Mouse (Mus musculus) heart, adult 9 months (tissue): ENCODE measurements around the gene Tmco5.

Source experiments
- DNase-seq, 2 experiments: peaks; one replicate each; pipeline ENCODE4 v3.0.0; 2022; ENCODE audit warnings: low spot score in 2 of 2

Tmco5 gene

DNA sequence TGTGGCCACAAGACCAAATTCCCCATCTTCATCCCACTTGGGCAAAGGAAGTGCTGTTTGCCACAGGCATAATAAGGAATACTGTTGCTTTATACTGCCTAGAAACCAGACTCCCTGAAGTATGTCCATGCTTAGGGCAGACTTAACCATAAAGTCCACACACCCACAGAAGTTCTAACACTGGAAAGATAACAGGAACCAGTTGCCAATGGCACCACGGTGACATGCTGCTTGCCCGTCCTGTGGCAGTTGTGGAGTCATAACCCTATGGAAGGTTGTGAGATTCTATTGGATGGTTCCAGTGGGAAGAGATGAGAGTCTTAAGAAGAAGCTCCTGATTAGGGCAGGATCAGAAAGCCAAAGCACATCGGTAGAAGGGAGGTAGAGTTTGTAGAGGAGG, at the start of gene Tmco5:
Gene Tmco5, plus strand, starts transcription at position 301 of the 400 bp plus-strand sequence.
- DNase-seq: no peak

- DNase-seq: no peak
Measured at GRCm38 (mm10) chr2:116831863-116832262, 46.6 kb upstream of the Tmco5 start.

DNA sequence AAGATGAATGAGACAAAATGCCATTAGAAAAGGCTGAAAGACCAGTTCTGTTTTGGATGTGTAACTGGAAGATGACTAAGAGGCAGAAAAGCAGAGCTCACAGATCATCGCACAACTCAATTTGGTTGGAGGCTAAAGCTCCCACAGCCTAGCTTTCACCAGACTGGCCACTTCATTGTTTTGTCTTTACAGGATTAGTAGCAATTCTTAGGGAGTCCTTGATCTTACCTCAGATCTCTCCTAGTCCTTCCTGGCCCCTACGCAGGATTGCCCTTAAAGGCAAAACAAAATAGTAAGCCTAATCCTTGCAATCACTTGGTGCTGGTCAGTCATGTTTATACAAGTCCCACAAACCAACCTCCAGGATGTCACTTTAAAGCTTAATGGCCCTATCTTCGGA, 40.7 kb upstream of the Tmco5 start:
- DNase-seq: no peak

GRCm38 (mm10) chr2:116838538-116839197, 39.8 kb upstream of the Tmco5 start:
- DNase-seq: peak in 1 of 2 experiments; percentile 11

DNA sequence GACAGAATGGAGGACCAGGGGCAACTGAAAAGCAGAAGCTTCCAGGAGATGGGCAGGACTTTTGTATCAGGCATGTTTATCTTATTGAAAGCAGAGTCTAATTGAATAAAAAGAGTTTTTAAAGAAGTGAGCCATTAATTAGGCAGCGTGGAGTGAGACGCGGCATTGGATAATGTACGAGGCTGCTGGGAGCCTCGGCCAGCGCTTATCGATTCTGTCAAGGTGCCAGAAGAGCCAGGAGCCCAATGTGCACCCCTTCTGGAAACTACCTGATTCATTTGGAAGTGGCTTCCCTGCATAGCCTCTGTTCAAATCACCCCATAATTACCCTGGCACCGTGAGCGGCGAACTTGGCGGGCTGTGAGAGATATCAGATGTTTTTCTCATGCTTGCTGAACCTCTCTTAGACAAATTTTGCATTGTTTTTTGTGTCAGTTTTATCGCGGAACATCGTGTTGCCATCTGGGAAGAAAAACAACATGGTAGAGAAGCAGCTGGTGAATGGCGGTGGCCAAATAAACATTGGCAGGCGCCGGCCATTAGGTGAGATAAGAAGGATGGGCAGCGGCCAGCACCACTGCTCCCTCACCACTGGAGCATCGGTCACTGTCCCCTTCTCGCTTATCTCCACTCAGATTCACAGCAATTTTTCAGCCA, 28.4 kb upstream of the Tmco5 start:
- DNase-seq: no peak

DNA sequence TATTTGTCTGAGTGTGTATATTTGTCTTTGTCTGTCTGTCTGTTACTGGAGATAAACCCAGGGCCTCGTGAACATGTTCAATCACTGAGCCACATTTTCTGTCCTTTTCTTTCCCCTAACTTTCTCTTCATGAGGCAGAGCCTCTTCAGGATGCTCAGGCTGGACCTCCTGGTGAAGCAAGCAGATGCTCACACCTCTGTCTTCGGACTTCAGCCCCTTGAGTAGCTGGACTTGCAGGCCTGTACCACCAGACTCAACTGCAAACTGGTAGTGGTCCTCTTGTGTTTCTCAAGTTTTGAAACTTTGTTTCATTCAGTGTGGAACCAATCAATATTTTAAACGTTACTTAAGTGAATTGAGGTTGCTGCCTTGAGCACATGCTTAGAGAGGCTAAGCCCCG, 27.1 kb upstream of the Tmco5 start:
- no peak for DNase-seq

GRCm38 (mm10) chr2:116852249-116852648, 26.2 kb upstream of the Tmco5 start:
- no peak for DNase-seq

GRCm38 (mm10) chr2:116858703-116859102, 19.8 kb upstream of the Tmco5 start:
- DNase-seq: no peak

- DNase-seq: no peak
Measured at GRCm38 (mm10) chr2:116876955-116877615, 1.4 kb upstream of the Tmco5 start.

- no peak for DNase-seq
Measured at GRCm38 (mm10) chr2:116879730-116880129, 1.2 kb downstream of the Tmco5 start.

DNA sequence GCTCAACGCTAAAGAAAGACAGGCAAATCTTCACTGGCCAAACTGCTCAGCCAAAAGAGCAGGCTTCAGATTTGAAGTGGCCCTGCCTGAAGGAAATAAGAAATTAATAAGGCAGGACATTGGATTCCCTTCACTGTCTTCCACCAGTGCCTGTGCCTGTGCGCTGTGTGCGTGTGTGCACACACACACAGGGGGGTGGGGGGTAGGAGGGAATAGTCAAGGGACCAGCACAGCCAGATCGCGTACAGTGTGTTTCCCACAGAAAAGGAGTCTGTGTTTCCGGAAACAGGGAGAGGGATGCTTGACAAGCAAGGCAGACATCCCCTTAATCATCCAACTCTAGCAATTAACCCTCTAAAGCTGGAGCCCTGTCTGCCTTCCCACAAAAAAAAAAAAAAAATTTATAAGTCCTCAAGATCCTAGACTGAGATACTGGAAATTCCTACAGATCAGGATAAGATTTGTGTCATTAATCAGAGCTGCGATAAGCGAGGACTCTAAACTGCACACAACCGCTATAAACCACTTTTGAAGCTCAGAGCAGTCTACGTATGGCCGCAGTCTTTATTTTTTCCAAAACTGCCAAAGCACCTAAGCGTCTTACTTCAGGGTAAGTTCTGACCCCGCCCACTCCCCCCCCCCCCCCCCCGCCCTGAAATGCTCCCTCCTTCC, 15.0 kb downstream of the Tmco5 start:
- DNase-seq: no peak

GRCm38 (mm10) chr2:116893988-116894363, 15.5 kb downstream of the Tmco5 start:
- peak; percentile 12 to 23 for DNase-seq

DNA sequence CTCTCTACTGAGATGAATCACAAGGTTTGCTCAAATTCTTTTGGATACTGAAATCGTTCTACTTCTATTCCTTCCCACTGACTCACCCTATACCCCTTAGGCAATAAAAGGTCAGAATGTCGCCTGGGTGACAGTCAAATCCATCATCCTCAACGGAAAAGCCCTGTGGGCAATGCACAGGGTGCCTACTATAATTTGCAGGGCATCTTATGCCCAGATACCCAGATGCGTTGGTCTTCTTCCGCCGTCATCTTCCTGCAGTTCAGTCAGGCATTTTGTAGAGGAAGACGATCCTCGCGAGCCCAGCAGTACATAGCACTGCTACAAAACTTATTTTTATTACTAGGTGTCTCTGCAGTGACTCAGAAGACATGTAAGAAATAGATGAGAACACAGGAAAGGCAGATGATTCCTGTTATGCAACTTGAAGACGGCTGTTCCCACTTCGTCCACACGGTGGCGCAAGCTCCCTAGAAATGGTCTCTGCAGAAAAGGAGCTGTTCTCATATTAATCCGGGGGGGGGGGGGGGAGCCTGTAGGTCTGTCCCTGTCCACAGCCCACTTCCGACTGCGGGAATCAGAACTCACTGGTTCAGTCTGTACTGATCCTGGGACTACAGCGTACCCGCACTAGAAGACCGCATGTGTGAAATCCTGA, 21.3 kb downstream of the Tmco5 start:
- peak; percentile 54 to 88 for DNase-seq

GRCm38 (mm10) chr2:116900273-116900843, 21.9 kb downstream of the Tmco5 start:
- DNase-seq: no peak

DNA sequence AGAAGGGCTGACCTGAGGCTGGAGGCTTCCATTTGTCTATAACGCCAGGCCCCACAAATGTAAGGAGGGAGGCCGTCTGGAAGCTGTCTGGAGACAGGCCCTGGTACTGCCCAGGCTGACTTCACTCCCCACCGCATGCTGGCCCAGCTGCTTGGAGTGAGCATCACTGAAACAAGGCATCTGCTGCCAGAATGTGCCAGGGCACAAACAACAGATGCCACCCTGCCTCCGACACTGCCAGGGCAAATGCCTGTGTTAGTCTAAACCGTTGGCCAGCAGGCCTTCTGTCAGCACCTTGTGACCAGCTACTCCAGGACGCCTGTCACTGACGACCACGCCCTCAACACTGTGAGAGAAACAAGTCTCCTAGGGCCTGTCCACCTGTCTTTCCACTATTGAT, 29.8 kb downstream of the Tmco5 start:
- no peak for DNase-seq

DNA sequence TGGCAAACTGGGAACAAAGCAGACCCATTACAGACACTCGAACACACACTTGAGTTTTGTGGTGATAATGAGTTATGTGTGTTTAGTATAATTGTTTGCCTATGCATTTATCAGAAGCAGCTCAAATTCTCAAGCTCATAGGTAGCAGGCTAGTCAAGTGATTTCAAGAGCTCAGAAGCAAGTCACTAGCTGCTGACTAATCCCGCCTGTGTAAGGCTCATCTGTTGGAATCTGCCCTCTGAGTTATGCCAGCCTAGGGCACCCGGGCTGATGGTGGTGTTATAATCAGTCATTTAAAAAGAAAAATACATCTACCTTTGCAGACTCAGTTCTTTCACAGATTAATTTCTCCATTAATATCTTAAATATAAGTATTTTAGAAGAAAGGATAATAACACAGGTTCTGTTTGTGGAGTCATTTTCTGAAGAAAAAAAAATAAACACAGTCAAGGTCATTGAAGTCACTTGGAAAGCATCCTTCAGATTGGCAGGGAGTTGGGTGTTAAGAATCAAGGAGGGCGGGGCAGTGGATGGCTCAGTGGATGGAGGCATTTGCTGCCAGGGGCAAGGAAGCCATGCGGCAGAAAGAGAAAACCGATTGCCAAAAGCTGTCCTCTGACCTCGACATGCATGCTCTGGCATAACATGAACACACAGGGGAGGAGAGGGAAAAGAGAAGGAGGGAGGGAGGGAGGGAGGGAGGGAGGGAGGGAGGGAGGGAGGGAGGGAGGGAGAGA, 34.0 kb downstream of the Tmco5 start:
- no peak for DNase-seq

DNA sequence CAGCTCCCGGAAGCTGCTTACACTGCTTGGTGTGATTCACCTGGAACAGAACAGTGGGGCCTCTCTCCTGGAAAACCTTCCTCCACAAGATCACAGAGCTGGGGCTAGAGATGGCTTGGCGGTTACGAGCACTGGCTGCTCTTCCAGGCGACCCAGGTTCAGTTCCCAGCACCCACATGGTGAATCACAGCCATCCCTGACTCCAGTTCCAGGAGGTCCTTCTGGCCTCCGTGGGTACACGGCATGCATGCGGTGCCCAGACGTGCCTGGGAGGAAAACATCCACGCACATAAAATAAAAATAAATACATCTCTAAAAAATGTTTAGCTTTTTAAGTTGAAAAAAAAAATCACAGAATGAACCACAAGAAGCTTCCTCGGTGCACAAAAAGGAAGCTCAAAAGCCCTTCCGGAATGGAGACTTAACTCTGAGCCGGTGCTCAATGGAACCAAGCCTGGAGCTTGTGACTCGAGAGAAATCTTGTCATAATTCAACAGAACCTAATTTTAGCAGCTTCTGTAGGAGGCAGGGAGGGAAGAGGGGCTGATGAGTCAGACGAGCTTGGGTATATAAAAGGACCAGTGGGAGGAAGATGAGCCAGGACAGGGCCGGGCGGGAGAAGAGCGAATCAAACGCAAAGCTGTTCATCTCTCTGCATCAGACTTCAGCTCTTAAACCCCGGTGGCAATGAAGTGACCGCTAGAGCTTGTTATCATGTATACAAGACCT, 35.4 kb downstream of the Tmco5 start:
- peak; percentile 38 to 44 for DNase-seq

DNA sequence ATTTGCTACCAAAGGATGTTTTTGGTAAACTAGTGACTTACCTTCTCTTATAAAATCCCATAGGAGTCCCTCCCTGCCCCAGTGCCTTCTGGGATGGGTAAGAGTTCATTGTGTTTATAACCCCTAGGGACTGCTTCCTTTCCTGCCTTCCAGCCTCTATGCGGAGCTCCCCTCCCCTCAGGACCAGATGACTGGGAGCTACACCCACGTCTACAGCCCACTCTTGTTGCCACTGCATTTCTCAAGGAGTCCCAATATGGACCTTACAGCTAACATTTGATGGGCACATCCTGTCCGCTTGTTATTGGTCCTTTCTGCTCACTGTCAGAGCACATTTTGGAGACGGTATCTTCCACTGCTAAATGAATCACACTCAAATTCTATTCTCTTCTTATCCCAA, 36.1 kb downstream of the Tmco5 start:
- DNase-seq: no peak

DNA sequence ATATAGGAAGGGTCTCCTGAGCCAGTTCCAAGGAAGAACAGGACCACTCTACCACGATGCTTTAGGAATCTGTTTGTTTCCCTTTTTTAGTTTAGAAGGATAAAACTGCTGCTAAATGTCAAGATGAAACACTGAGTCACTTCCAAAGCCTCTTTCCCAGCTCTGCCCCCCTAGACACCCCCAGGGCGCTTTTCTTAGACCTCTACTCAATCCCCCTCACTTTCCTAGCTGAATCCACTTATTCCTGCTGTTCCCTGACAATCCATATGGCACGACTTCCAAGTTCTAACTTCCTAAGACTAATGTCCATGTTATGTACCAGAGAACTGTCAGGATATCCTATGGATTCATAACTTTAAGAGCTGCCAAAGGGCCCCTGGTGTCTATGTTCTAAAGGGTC, 40.1 kb downstream of the Tmco5 start:
- DNase-seq: no peak
